Mouse (Mus musculus) brain, embryonic 18.5 days (tissue): ENCODE data around the gene Mmp19.

Source experiments
- DNase-seq: peaks from one replicate; pipeline ENCODE4 v3.0.0-alpha.2; 2012; ENCODE audit warnings: low read depth, low spot score

Mmp19 gene

DNA sequence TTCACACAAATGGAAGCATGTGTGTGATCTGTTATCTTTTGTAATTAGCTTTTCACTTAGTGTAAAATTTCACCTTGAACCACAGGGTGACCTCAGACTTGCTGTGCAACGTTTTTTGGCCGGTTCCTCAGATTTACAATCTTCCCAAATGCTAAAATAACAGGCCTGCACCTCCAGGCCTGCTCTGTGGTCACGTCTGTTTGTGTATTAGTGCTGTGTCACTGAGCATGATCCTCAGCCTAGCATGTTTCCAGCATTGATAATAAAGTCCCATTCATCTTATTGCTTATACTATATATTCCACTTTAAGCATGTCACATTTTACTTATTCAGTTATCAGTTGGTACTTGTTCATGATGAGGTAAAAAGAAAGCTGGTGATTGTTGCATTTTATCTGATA is 59.6 kb downstream of the Mmp19 start:
- DNase-seq: no peak
